Mouse (Mus musculus): ENCODE data around the gene Slc12a8.

GRCm38 (mm10) chr16:33537499-33538225 lies 20.5 kb downstream of the Slc12a8 start:
- TF ChIP-seq HCFC1 (IDR thresholded peaks at IDR 0.05; ENCODE audit: borderline replicate concordance, insufficient read depth, low read length) (no peak), ZC3H11A (IDR thresholded peaks at IDR 0.05; ENCODE audit: borderline replicate concordance, low read depth, low read length) (no peak), CHD2 (IDR thresholded peaks at IDR 0.05; ENCODE audit: low read depth, low read length) (no peak), MAFK (IDR thresholded peaks at IDR 0.05; ENCODE audit: insufficient read depth, low read depth, low read length) (no peak)

All from ES-E14 (cell line).